Mouse (Mus musculus) left cerebral cortex, postnatal 4 days (tissue): Measurements from ENCODE around the gene Cdh22. TPM values are rescaled to one million over a fixed set of nuclear protein-coding genes. Genes with fewer than 3 reads are reported as not detected.

Experiments used
- DNase-seq: peaks from one replicate; pipeline ENCODE4 v3.0.0-alpha.2; 2022
- intact Hi-C: fragments of 180-260 bp; cut with DNase I; formaldehyde crosslinking; loops from one replicate; pipeline ENCODE4 v1.15.1; 2025
- total RNA-seq, 2 experiments: library from RNA; stranded (reverse); gene quantifications; 2 replicates each; pipeline ENCODE4 v1.2.3; 2021

Cdh22 gene
- total RNA-seq, 2 experiments from 2014 or later = 8.3 to 12.3 TPM

DNA sequence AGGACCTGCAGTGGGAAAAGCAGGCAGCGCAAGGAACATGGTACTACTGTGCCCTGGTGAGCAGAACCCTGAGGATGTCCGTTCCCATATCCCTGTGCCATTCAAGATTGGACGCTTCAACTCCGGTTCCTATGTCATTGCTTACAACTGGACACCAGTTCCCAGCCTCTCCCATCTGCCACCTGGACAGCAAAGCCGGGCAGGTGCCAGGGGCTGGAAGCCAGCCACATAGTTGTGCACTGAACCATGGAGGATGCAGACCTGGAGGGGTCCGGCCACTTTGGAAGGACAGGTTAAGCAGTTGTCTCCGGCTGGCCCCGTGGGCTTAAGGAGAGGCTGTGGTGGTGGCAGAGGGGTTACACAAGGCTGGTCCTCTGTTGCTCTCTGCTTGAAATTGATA, 17.7 kb upstream of the Cdh22 start:
- peak; percentile 61 for DNase-seq
- intact Hi-C loops = no loop called here

DNA sequence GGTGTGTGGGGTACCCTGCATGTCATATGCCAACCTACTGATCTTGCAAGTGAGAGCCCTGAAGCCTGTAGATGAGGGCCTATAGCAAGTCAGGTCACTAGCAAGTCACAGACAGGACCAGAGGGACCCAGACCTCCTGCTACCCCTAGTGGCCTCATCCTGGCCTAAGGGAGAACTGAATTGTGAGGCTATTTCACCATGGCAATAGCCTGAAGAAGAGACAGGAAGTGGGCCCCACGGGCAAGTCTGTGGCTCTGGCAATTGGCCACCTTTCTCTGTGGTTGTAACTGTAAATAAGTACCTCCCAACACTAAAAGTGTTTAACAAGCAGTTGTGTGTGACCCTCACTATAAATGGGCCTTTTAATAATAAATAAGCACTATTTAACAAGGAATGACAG, 16.2 kb upstream of the Cdh22 start:
- intact Hi-C loops = no loop called here
- no peak for DNase-seq

DNA sequence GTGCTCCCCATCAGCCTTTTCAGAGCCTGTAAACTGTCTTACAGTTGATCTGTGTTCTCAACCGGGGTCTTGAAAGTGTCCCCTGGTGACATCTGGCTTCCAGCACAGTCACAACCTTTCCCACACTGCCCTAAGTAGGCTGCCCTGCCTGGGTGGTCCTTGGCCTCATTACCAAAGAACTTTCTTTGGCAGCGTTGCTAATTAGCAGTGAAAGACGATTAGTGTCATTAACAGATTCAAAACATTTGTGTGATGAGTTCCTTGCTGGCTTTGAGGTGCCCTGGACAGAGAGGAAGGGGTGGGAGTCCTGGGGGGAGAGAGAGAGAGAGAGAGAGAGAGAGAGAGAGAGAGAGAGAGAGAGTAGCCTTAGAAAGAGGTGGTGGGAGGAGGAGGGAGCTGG, 14.3 kb upstream of the Cdh22 start:
- DNase-seq = peak; percentile 63
- intact Hi-C loops = no loop called here

DNA sequence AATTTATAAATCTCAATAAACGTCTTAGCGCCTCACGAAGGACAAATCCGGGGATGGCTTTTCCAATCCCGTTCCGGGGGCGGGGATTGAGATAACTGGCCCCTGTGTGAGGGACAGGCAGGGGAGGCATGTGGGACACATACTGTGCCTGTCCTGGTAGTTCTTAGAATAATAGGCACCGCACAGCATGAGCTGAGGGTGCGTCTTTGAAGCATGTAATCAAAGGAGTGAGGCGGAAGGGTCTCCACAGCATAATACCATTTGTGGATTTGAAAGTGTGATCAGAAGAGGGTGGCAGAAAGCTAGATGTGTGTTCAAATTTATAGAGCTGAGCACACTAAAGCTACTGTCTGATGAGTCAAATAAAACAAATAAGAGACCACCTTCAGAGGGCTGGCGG, 11.7 kb upstream of the Cdh22 start:
- no peak for DNase-seq
- intact Hi-C loops = no loop called here

DNA sequence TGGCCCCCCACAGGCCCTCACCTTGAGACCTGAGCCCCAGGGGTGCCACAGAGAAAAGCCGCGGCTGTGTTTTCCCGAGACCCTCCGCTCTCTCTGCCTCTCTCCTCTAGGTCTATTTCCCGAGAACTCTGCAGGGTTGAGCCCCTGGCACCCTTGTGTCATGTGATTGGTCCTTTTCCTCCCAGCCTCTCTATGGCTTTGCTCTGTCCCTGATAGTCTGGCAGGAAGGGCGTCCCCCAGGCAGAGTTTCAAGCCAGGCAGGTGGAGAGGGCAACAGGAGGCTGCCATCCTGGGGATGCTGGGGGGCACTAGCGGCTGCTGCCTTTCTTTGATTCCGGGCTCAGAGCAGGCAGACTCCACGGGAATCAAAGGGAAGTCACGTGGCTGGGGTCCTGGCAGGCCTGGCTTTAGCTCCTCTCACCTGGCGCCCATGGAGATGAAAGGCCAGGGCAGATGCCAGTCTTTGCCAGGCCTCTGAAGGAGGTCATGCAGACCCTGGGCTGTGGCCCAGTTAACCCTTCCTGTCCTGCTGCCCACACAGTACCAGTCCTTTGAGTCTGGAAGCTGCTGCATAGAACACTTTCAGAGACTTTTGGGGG, 8.6 kb upstream of the Cdh22 start:
- intact Hi-C loops = no loop called here
- peak; percentile 74 for DNase-seq

DNA sequence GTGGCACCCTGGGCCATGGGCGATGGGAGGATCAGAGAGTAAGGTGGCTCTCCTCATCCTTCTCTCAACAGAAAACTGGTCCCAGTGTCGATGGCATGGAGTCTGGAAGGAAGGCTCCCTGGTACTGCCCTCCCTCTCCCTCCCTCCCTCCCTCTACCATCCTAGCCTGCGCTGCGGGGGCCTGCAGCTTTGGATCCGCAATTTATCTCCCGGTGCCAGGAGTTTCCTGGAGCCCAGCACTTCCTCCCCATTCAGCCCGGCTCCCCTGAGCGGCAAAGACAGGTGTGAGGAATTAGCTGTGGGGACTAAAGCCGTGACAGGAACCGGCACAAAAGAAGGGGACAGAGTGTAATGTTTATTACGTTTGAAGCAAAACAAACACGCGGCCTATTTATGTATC, 7.9 kb upstream of the Cdh22 start:
- no peak for DNase-seq
- intact Hi-C loops = no loop called here

DNA sequence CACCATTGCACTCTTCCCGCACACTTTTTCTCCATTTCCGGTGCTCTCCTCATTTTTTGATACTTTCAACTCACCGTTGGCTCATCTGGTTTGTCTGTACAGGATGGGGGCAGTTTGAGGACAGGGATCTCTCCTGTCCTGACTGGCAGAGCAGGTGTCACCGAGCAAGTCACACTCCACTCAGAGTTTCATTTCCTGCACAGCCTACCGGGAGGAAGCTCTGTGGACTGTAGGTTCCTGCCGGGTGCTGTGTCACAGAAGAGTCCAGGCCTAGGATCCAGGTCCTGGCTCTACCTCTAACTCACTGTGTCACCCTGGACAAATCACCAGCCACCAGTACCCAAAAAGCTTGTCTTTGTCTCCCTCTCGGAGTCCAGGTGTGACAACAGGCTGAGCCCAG, 7.1 kb upstream of the Cdh22 start:
- intact Hi-C loops = no loop called here

DNA sequence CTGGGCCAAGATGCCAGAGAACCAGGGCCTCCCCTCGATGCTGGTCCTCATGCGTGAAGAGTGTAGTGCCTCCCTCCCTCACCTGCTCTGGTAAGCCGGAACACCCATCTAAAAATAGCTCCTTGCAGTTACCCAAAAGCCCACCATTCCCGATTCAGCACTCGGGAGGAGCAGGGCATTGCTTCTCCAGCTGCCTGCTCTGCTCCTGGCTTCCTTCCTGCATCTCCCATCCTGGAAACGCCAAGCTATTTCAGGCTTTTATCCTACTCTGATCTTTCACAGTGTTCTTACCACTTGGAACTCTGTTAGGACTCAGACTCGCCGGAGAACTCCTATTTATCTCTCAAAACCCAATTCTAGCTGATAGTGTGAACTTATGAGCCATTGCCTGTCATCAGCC, 5.7 kb upstream of the Cdh22 start:
- intact Hi-C loops = no loop called here
- DNase-seq = no peak

More for the DNA sequence above, 7.1 kb upstream of the Cdh22 start:
- no peak for DNase-seq

DNA sequence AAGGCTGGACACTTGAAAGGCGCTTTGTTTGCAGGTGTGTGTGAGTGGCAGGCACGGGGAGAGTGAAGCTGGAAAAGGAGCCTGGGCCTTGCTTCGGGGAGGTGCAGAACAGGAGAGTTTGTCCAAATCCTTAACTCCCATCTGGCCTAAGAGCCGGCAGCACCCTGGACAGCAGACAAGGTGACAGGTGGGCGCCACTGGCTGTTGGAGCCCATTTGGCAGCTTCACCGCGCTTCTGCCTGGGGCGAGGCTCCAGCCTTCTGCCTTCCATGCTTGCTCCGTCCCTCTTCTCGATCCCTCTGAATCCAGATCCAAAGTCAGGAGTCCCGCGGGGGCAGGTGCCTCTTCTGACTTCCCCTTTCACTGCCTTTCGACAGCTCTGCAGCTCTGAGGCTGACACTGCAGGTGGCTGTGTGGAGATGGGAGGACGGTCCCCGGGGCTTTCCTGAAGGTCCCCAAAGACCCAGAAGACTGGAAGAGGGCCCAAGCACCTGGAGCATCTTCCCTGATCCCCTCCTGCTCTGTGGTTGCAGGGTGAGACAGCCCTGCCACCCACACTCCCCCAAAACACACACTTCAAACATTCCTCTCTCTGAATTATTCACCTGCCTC, 5.0 kb upstream of the Cdh22 start:
- intact Hi-C loops = no loop called here
- DNase-seq = peak; percentile 37

DNA sequence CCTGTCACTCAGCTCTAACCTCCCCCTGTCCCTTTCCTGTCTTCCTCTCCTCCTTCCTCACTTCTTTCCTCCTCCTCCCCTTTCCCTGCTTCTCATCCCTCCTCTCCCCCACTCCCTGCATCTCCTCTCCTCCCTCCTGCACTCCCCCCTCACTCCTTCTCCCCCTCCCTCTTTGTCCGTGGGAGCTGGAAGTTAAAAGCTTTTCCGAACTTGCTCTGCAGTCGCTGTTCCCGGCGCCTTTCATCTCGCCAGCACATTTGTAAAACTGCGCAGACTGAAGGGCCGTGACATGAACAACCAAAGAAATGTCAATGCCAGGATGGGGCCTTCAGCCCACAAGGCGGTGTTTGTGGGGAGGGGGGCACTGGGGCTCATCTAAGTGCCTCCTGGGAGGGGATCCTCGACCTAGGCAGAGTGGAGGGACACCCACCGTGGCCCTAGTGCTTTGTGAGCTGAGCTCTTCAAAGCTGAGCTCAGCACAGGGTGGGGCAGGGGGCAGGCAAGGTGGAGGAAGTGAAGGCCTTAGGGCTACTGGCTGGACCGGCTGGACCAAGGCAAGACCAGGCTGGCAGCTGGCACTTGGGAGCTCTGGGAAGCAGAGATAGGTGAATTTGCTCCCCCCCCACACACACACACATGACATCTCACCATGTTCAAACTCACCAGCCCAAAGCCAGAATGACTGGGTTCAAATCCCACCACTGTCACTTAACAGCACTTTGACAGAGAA, 3.9 kb upstream of the Cdh22 start:
- intact Hi-C loops = no loop called here
- no peak for DNase-seq

DNA sequence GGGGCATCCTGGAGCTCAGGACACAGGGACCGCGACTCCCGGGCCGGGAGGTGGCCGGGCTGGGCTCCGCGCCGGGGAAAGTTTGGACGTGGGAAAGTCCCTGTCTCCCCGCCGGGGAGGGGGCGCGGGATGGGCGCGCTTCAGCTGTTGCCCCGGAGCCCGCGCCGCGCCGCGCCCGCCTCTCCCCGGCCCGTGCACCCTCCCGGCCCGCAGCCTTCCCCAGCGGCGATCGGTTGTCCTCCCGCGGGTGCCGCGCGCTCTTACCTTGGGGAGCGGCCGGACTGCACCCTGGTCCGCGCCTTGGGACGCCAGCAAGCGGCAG, 401 bp downstream of the Cdh22 start:
- intact Hi-C loops = loop anchor here (5.0 kb wide), 1 partner anchor 157 kb away; no protein-coding TSS in a partner anchor
- DNase-seq = no peak

DNA sequence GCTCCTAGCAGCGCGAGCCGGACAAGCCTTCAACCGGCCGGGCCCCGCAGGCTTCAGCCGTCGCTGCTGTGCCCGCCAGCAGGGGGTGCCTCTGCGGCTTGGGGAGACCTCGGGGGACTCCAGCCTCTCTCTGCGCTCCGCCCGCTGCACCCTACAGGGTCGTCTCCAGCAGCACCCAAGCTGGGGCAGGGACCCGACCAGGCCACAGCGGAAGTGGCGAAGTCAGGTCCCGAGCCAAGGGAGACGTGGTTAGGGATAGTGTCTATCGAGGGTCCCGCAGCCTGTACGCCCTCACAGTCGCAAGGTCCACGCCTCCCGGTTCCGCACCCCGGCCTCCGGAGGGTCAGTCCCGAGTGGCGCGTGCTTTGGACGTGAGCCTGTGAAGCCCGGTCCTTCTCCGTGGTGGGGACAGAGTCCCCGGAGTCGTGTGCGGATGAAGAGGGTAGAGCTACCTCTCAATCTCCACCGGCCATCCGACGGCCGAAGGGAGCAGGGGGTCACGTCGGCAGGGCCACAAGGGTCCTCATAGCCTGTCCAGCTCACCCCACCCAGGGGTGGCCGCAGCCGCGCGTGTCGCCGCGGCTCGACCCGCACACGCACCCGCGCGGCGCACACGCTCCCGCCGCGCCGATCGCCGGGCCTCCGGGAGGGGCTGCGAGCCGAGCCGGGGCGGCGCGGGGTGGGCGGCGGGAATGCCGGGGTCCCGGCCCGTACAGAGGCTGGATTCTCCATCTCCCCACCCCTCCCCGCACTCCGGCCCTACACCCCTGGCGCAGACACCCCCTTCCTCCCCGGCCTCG, 962 bp downstream of the Cdh22 start:
- DNase-seq = peak; percentile 65
- intact Hi-C loops = loop anchor here (5.0 kb wide), 1 partner anchor 156 kb away; no protein-coding TSS in a partner anchor

DNA sequence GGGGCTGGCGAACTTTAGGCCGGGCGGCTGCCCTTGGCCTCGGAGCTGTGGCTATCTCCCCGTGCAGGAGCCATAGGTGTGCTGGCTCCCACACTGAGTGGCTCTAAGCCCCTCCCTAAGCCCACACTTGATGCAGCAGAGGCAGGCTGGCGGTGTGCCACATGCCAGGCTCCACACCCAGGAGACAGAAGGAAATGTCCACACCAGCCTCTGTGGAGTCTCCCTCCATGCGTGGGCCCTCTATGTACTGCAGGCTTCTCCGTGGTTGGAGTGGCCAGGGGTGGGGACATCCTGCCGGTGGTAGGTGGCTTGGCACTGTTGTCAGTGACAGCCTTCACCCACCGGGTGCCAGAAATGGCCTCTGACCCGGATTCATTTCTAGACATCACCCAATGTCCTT, 5.6 kb downstream of the Cdh22 start:
- intact Hi-C loops = no loop called here
- no peak for DNase-seq

DNA sequence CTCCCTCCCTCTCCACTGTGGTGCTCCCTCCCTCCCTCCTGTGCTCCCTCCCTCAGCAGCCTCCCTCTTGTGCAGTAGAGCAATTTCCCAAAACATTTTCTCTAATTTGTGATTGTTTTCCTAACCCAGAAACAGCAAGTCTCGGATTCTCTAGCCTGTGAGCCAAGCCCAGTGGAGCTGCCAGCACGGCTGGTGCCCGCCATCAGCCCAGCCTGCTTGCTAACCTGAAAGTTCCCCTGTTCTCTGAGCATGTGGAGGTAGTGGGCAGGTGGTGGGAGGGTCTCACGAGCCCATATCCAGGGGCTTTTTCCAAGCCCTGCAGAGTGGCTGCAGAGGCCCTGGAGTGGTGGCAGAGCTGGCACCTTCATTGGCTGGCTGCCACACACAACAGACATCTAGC, 10.8 kb downstream of the Cdh22 start:
- intact Hi-C loops = no loop called here

DNA sequence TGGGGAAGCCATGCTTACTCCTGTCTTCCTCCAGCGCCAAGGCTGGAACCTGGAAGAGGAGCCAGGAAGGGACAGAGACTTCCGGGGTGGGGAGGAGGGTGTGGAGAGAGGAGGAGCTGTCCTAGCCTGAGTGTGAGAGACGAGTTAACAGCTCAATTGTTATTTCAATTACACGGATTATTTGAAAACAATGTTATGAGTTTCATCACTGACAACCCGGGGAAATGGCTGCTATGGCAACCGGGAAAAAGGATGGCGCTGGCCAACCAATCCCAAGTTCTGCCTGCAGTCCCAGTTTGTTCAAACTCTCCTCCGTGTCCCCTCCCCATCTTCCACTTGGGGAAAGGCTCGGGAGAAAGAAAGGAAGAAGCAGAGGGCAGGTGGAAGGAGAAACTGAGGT, 12.7 kb downstream of the Cdh22 start:
- peak; percentile 48 for DNase-seq

More for the DNA sequence above, 10.8 kb downstream of the Cdh22 start:
- peak; percentile 38 for DNase-seq

DNA sequence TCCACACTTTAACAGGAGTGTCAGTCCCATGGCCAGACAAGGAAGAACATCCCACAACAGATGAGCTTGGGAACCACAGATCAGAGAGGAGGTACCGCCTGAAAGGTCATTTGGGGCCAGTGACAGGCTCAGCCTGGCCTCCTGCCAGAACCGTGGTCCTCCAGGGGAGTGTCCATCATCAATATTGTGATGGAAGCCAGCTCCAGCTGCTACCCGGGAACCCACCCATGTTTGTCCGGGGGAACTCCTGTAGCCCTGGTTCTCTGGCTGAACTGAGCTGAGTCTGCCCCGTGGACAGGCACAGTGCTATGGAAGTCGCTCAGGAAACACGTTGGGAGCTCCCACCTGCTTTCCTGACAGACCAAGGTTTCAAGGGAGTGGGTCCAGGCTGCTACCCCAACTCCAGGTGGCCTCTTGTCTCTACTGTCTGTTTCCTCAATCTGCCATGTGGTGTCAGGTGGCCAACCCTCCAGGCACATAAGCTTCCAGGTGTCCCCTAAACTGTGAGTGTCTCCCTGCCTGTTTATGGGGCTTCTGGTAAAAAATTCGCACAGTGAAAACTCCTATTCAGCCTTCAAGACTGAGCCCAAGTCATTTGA, 14.2 kb downstream of the Cdh22 start:
- intact Hi-C loops = no loop called here
- DNase-seq = no peak

More for the DNA sequence above, 12.7 kb downstream of the Cdh22 start:
- intact Hi-C loops = no loop called here

DNA sequence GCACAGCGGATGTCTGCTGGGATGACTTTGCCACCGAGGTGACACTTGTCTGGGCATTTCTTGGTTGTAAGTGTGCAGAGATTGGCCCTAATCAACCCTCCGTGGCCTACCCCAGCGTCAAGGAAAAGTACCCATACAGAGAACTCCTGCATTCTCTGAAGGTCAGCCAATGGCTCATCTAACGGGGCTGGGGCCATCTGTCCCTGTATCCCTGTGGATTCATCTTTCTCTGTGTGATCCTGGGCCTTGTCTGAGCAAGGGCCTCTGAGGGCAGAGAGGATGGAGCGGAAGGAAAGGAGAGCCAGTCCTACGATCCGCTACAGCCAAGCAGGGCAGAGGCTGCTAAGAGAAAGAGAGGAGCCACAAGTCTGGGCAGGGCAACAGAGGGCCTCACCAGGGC, 15.7 kb downstream of the Cdh22 start:
- intact Hi-C loops = no loop called here
- DNase-seq = no peak

DNA sequence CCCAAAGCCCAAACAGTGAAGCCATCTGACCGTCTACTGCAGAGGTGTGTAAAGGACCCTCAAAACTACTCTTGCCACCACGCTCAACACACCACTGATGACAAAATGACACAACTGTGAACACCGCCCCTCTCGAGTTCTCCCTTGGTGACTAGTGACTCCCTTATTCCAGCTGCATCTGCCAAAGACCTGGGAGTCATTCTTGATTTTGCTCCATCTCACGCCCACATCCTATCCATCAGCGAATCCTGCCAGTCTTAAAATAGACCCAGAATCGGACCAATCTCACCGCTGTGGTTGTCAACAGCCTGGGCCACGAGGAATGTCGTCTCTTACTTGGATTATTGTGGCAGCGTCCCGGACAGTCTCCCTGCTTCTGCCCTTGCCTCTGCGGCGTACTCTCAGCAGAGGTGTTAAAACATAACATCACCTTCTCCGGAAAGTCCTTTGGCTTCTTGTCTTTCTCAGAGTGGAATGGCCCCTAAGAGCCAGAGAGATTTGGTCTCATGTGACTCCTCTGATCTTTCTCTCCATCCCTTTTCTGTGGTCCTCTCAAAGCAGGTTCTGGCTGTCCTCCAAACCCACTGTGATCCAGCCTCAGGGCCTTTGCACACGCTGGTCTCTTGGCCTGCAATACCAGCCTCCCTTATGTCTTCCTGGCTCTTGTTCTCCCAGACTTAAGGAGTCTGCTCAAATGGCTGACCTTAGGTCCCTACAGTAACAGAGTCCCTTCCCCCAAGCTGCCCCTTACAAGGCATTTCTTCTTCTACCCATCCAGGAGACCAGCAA, 17.1 kb downstream of the Cdh22 start:
- intact Hi-C loops = no loop called here
- DNase-seq = no peak

DNA sequence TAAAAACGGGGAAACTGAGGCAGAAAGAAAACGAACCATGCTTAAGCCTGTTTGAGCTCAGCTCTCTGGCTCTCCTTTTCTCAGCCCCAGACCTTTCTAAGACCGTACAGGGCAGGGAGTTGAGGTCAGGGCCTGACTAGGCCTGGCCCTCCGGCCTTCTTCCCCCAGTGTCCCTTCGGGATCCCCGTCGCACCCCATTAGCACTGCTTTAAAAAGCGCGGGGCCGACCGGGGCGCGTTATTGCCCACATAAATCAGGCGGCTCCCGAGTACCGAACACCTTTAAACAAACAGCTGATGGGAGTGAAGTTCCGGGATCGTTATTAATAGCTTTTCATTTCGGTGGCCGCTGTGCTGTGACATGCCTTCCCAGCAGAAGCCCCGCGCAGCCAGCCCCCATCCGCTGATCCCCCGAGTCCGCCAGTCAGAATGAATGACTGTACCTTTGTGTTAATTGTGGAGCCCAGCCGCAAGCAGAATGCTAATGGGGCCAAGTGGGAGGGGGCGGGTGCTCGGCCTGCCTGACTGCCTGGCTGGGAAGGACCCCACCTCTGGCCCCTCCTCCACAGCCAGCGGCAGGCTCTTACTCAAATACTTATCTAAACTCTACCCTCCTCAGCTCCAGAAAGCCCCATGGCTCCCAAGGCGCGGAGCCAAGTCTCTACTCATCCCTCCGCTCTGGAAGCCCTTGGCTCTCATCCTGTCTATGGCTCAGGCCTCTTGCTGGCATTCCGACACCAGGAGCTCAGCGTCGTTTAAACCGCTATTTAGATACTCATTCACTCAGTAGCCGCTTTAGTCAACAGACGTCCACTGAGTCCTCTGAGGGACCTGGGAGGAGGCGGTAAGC, 19.3 kb downstream of the Cdh22 start:
- intact Hi-C loops = no loop called here
- peak; percentile 82 for DNase-seq
